Mouse (Mus musculus): ENCODE measurements at regions not wholly inside any gene's neighbourhood (a gene's known extent, or its start where the extent isn't known, plus 50 kb on each side); places are given as distances from the start of the nearest gene placed in this dataset.
A peak's percentile ranks its signal among the peaks of the same experiment; 100 is the strongest.

- DNase-seq: no peak
Measured at GRCm38 (mm10) chr2:72674856-72675440, 199.0 kb downstream of the Cdca7 start.

DNA sequence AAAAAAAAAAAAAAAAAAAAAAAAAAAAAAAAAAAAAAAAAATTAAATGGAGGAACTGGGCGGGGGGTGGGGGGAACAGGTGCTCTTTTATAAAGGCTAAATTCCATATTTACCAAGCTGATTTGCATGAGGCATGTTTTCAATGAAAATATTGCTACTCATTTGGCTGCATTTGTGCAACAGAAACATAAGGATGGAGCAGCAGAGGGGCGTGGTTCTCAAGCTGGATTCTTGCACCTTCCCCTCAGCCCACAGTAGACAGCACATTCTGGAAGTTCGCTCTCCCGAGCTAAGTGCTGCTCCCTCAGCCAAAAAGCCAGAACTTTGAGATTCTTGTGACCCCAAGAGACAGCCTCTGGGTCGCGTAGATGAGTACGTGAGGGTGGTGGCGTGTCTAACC lies 201.8 kb downstream of the Cdca7 start:
- no peak for DNase-seq

DNA sequence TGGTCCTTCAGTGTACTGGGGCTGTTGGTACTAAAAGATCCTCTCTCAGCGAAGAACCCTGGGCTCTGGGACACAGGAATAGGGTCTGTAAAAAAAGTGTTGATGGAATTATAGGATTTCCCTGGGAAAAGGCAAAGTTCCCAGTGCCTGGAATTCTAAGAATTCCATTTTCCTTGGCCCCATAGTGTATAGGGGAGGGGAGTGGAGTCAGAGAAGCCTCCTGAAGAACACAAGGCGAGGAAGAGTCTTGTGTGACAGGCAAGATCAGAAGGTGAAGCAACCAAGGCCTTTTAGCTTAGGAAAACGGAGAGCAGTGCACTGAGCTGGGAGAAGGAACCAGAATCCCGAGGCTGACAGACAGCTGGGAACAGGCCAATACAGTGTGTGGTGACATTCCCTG lies 212.1 kb downstream of the Cdca7 start:
- no peak for DNase-seq

- no peak for DNase-seq
Measured at GRCm38 (mm10) chr2:72701081-72701480, 225.1 kb downstream of the Cdca7 start.

- DNase-seq: no peak
Measured at GRCm38 (mm10) chr2:72703238-72703637, 227.3 kb downstream of the Cdca7 start.

DNA sequence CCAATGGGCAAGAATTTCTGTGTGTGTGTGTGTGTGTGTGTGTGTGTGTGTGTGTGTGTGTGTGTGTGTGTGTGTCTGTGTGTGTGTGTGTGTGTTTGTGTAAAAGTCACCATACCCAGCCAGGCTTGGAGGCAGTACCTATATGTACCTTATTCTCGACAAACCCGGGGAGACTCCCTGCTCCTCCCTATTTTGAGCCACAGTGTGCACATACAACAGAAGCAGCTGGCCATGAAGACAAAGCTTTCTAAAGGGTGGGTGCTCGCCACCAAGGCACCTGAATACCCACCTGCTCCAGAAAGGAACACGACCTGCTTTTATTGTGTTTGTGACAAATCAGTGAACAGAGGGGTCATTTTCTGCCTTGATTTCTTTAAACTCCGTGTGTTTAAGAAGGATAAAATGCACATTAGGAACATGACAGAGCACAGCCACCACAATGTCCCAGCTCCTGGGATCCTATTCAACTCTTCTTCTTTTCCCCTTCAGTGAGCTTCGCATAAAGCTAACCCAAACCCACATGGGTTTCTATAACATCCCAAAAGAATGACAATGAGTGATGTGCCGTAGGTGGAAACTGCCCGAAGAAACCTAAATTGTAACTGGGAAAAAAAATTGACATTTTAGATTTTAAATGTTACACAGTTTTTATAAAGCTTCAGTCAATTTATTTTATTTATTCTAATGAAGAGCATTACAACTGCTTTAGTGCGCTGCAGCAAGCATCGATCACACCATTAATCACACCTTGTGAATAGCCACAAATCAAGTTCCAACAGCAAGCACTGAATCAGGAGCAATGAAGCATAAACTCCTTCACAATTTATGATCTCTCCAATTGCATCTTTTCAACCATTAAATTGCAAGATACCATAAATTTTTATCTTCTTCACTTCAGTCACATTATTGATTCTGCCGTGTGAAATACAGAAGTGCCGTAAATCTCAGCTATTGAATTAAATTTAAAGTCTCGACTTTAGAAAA lies 232.0 kb downstream of the Cdca7 start:
- DNase-seq: no peak

DNA sequence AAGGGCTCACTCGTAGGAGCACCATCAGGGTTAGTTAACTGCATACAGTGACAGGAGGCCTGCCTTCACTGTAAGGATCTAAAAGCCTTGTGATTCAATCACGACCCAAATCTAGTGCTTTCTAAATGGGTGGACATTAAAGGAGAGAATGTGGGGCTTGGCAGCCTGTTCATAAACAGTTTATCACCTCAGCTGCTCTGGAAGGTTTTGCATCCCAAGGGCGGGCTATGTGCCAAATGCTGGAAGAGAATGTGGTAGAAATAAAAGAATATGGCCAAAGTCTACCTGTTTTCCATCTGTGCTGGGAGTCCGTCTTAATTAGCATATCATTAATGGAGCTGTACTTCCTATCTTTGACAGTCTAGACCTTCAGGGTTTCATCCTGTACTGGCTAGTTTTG lies 241.0 kb downstream of the Cdca7 start:
- no peak for DNase-seq

GRCm38 (mm10) chr2:72728699-72729098 lies 251.5 kb downstream of the Sp3 start:
- peak; percentile 31 for DNase-seq

GRCm38 (mm10) chr2:72733371-72733770 lies 246.9 kb downstream of the Sp3 start:
- no peak for DNase-seq

GRCm38 (mm10) chr2:72735035-72735434 lies 245.2 kb downstream of the Sp3 start:
- DNase-seq: no peak

GRCm38 (mm10) chr2:72736685-72737084 lies 243.6 kb downstream of the Sp3 start:
- DNase-seq: no peak

GRCm38 (mm10) chr2:72740391-72741361 lies 239.6 kb downstream of the Sp3 start:
- no peak for DNase-seq

GRCm38 (mm10) chr2:72741746-72742145 lies 238.5 kb downstream of the Sp3 start:
- no peak for DNase-seq

DNA sequence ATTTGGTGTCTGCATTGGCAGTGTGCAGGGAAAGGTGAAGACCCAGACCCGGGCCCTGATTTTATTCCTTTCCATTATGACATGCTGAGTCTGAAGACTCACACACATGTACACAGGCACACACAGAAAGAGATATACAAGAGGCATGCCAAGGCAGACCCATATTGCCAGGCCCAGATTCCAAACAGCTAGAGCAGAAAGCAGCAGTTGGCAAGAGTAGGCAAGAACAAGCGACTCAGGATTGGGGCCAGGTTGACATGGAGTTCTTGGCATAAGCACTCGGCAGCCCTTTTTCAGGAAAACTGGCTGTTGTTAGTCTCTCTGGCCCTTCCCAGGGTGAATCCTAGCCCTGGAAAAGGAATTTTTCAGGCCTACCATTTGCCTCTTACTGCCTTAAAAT lies 236.6 kb downstream of the Sp3 start:
- no peak for DNase-seq

GRCm38 (mm10) chr2:72744901-72745300 lies 235.3 kb downstream of the Sp3 start:
- no peak for DNase-seq

DNA sequence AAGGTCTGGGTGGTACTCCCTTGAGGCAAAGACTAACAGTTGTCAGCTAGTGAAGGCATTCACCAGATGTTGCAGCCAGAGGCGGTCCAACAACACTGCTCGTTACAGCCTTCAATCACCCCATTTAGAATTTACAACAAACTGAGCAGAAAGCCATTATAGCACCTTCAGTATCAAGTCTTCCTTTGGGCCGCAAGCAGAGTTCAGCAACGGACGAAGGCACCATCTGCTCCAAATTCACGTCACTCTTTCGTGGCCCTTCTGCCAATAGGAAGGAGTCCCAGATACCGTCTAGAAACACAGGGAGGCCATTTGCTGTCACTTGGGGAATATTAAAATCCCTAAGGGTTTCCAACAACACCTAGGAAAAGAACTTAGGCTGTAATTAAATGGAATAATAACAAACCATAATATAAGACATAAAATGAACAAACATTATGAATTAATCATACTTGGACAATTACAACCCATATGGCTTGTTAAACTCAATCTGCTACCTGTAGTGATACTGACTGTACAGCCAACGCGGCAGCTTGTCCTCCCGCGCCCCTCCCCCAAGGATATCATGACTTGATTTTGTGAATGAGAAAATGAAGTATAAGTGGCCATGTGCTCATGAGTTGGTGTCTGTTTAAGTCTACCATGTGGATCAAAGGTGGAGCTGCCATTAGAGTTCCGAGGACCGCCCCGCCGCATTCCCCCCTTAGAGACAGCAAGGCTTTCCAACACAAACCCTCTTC lies 233.6 kb downstream of the Sp3 start:
- DNase-seq: no peak

DNA sequence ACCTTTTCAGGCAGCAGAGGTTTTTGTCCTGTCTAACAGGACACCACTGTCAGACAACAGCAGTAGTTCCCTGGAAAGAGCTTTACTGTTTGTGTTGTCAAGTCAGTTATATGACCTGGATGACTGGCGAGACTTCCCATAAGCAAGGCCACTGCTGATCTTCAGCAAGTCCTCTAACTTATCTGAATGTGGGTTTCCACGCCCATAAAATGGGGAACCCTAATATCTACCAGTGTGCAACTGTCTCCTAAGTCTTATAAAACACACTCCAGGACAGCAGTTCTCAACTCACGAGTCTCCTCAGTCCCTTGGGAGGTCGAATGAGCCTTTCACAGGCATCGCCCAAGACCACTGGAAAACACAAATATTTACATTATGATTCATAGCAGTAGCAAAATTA lies 232.9 kb downstream of the Sp3 start:
- no peak for DNase-seq

DNA sequence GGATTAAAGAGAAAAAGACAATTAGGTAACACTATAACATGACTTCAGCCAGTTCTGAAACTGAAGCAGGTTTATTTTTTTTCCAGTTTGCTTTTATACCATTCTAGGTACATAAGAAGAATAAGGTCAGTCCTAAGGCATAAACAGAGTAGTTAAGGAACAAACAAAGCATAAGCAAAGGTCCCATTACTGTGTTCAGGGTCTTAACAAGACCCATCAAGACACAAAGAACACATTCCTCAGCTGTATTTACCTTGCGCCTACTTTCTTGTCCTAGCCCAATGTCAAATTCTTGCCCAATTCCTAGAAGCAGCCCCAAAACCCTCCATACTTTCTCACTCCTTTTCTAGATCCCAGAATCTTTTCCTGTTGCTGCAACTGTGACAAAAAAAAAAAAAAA lies 230.8 kb downstream of the Sp3 start:
- DNase-seq: no peak

GRCm38 (mm10) chr2:72751441-72751840 lies 228.8 kb downstream of the Sp3 start:
- DNase-seq: no peak

- no peak for DNase-seq
Measured at GRCm38 (mm10) chr2:72752624-72753176, 227.5 kb downstream of the Sp3 start.

GRCm38 (mm10) chr2:72753788-72754713 lies 226.2 kb downstream of the Sp3 start:
- DNase-seq: no peak

All from right cerebral cortex, adult 18-20 months (tissue).